Mouse (Mus musculus) bone marrow macrophage, adult 2 months (primary cell): ENCODE data around the gene Olfr314.
"Not testable (repeated sequence)": the region's sequence is repeated elsewhere in the genome, so short reads cannot be mapped to it uniquely, and the experiment has no call there.

Experiments
- CTCF ChIP-seq: IDR thresholded peaks from 2 replicates; pipeline ENCODE4 v1.5.1; 2012; ENCODE audit warnings: low read depth, mild to moderate bottlenecking, low read length, moderate library complexity
- POLR2A ChIP-seq: IDR thresholded peaks from 2 replicates; pipeline ENCODE4 v1.6.1; 2012; ENCODE audit warnings: mild to moderate bottlenecking, low read depth, low read length, borderline replicate concordance

DNA sequence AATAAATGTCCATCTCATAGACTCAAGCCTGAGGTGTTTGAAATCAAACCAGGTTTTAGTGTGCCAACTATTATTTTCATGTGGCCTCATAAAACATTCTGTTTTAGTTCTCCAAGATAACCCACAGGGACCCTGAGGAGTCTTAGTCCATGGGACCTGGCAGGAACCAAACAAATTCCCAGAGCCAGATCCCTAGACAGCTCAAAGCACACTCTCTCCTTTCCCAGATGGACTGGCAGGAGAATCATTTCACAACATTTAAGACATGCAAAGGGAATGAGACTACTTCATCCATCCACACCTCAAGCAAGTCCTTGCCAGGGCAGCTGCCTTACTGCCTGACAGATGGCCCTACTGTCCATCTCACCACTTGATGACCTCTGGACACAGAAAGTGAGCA is 46.2 kb downstream of the Olfr314 start, which contains the start of gene Olfr312:
- not testable (repeated sequence) for TF ChIP-seq CTCF, POLR2A
